Mouse (Mus musculus) CD8-positive naive resting alpha-beta T cell, adult 2 months (primary cell): ENCODE measurements around the gene Ablim1.

Source experiments
- DNase-seq, 2 experiments: peaks; one replicate each; pipeline ENCODE4 v3.0.0; 2022; ENCODE audit warnings: low read depth in 2 of 2, low spot score in 2 of 2

Gene Ablim1

GRCm38 (mm10) chr19:57314346-57315012 is at the start of gene Ablim1:
Ablim1 (minus strand) TSS chr19:57314919.
- no peak for DNase-seq

GRCm38 (mm10) chr19:57363538-57363937 is 48.8 kb upstream of the Ablim1 start:
- no peak for DNase-seq

DNA sequence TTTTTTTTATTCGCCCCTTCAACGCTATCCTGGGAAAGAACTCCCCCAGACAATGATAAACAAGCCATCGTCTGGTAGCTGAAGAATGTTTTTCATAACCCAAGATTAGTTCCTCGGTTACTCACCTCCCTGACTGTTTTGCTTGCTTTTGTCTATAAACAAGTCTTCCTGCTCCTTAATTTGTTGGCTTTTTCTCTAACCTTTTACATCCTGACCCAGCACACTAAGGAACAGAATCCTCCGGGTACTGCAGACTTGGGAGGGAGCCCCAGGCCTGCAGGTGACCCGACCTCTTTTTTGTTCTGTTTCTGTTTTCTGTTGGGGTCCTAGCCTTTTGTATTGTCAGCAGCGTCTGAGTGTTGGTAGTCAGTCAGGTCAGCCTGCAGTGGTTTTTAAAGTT is 48.4 kb upstream of the Ablim1 start:
- DNase-seq = no peak

GRCm38 (mm10) chr19:57362586-57362985 is 47.9 kb upstream of the Ablim1 start:
- no peak for DNase-seq

- DNase-seq = no peak
Measured at GRCm38 (mm10) chr19:57361939-57362307, 47.2 kb upstream of the Ablim1 start.

DNA sequence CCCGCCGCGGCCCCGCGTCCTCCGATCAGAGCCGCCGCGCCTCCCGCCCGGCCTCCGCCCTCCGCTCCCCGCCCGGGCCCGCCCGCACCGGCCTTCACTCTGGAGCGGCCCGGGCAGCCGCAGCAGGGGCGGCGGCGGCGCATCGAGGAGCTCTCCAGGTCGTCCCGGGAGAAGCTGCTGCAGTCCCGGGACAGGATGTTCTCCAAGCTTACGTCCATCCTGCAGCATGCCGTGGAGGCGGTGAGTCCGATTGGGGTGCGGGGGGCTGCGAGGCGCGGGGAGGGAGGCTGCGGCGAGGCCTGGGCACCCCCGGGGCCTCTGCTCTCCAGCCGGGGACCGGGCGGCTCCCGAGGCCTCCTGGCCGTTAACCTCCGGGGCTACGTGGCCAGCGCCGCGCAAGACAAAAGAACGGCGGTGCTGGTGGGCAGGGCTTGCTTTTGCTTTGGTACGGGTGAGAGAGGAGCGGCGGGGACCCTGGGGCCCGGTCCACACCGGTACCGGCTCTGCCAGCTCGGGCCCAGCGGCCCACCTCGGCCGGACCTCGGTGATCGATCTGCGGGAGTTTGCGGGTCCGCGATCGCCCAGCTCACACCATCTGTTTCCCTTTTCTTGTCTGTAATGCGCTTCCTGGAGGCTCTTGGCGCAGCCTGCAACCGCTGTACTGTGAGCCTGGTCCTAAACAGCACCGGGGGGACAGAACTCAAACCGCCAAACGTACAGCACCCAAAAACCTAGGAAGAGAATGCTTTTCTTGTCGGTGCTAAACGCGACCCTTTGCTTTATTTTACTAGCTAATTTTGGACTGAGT is 46.6 kb upstream of the Ablim1 start:
- peak in 1 of 2 experiments; percentile 35 for DNase-seq

DNA sequence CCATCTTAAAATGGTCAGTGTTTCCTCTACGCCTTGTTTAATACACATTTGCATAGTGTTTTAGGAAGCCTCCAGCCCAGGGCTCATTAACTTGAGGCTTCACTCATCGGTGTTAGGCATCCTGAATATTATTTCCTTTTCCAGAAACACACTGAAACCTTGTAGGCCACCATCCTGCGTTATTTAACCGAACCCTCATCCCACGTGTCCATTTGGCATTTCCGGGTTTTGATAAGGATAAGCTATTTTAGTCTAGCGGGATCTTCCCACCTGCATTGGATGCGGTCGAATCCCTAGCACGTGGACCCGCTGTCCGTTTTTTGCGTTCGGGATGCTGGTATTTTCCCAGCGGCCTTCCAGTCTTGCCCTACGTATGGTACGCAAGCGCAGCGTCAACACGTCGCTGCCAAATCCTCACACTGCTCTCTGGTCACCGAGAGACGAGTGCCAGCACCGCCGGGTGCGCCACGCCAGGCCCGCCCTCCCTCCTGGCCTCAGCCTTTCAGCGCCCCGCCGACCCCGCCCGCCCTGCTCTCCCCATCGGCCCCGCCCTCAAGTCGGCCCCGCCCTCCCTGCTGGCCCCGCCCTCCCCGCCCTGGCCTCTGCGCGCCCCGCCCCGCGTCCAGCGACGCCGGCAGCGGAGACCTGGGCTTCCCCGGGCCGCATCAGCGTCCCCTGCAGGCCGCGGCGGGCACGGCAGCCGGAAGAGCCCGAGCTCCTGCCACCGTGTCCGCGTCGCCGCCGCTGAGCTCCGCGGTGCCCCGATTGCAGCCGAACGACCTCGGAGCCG is 45.8 kb upstream of the Ablim1 start, which contains the start of gene Fam160b1:
Gene Fam160b1, plus strand, starts transcription at position 340 of the 790 bp plus-strand sequence.
- peak; percentile 89 to 90 for DNase-seq

GRCm38 (mm10) chr19:57359701-57360326 is 45.1 kb upstream of the Ablim1 start:
- DNase-seq = no peak

DNA sequence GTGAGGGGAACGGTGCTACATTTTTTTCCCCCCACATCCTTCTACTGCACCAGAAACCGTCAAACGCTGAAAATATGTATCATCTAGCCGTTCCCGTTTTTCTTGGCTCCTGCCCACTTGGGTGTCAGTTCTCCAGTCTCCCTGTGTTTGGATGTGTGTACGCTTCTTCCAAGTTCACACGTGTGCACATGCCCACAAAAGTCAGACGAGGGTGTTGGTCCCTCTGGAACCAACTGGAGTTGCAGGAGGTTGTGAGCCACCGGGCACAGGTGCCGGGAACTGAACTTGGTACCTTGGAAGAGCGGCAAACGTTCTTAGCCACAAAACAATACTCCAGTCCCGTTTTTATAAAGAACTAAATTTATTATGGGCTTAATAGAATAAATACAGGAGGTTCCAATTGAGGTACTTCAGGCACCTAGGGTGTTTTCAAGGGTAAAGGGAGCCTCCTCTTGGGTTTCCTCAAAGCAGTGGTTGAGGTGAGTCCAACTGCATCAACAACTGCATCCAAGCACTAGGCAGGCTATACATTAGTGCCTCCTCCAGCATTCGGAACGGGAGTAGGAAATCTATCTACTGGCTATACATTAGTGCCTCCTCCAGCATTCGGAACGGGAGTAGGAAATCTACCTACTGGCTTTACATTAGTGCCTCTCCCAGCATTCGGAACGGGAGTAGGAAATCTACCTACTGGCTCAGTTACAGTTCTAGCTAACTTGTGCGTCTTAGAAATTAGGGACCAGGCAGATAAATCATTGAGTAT is 44.3 kb upstream of the Ablim1 start:
- no peak for DNase-seq

DNA sequence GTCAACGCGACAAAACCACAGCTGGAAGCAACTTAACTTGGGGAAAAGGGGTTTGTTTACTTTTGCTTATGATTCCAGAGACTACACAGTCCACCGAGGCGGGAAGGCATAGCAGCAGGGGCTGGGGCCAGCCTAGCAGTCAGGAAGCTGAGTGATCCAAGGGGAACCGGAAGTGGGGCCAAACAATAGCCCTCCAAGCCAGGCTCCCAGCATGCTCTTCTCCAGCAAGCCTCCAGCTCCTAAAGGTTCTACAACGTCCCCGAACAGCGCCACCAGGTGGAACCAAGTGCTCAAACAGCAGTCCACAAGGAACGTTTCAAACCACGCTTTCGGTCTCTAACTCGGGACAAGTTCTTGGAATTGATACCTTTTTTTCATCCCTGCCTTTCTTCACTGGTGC is 43.6 kb upstream of the Ablim1 start:
- DNase-seq = peak; percentile 50 to 72

GRCm38 (mm10) chr19:57357811-57358210 is 43.1 kb upstream of the Ablim1 start:
- DNase-seq = no peak

DNA sequence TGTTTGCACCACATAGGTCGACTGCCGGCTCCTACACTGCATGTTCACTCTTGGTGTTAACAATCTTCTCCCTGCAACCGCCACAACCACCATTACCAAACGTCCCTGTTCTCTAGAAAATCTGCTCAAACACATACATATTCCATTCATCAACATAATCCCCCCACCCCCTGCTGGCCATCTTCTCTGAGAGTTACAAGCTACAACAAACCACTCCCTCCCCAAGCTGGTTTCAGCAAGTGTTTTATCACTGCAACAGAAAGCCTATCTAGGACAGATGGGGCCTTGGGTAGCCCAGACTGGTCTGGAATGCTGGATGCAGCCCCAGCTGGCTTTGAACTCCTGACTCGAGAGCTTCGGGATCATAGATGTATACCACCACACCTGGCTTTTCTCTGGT is 42.5 kb upstream of the Ablim1 start:
- DNase-seq = no peak

- DNase-seq = peak; percentile 35 to 37
Measured at GRCm38 (mm10) chr19:57356273-57356672, 41.6 kb upstream of the Ablim1 start.

DNA sequence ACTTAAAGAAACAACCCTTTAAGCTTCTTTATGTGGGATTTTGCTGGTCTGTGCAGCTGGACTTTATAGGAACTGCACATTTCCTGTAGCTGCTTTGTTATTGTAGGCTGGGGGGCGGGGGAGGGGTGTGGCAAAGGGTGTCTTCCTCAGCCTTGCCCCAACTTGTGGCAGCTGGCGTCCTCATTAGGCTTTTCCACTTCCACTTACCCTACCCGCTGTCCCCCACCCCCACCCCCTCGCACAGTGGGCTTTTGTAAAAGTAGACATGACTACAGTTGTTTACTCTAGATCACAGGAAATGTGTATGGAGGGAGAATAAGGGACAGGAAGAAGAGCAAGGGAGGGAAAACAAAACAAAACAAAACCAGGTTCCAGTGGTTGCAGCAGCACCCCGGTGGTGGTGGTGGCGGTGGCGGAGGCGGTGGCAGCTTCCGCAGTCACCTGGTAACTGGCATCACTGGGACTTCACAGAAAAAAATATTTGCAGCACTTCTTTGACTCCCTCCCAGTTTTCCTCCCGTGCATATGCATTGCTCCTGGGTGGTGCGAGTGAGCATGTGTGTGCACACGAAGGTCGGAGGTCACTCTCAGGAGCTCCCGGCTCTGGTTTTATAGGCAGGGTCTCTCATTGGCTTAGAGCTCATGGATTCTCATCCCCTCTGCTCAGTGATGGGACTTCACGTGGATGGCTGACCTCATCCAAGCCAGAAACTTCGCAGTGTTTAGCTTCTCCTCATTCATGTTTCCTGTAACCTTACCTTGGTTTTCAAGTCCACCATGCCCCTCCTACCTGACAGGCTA is 40.9 kb upstream of the Ablim1 start:
- DNase-seq = peak; percentile 75 to 86

DNA sequence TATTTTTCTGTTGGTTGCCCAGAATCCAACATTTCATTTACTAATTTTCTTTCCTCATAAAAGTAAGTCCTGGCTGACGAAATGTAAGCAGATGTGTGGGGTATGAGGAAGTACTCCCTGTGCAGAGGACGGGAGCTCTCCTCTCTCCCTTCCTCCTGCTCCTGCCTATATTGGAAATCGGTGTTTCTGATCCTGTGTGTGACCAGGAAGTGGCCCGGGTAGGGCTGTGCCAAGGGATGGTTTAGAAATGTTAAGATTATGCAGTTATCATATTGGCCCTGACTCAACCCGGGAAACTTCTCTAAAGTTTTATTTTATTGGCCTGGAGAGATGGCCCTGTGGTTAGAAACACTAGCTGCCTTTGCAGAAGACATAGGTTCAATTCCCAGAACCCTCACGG is 40.0 kb upstream of the Ablim1 start:
- no peak for DNase-seq

- DNase-seq = no peak
Measured at GRCm38 (mm10) chr19:57354050-57354449, 39.3 kb upstream of the Ablim1 start.

GRCm38 (mm10) chr19:57353228-57353627 is 38.5 kb upstream of the Ablim1 start:
- no peak for DNase-seq

- DNase-seq = no peak
Measured at GRCm38 (mm10) chr19:57352337-57352935, 37.7 kb upstream of the Ablim1 start.

- no peak for DNase-seq
Measured at GRCm38 (mm10) chr19:57349096-57349495, 34.4 kb upstream of the Ablim1 start.
